Mouse (Mus musculus): ENCODE measurements at regions not wholly inside any gene's neighbourhood (a gene's known extent, or its start where the extent isn't known, plus 50 kb on each side); places are given as distances from the start of the nearest gene placed in this dataset.

DNA sequence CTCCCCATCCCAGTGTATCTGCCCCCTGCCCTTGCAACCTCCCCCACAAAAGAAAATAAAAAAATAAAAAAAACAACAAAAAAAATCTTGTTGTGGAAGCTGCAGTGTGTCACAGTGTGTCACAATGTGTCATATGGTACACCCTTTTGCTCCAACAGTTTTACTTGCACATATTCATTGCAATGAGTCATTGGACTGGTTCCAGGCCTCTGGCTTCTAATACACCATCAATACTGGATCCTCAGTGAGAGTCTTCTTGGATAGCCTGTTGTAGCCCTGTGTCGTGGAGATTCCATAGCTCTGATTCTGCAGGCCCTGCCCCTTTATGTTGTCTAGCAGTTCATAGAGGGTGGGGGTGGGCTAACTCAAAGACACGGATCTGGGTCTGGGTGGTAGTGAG, 290.1 kb upstream of the Tank start:
- TF ChIP-seq CTCF (IDR thresholded peaks at IDR 0.05; ENCODE audit: borderline replicate concordance, extremely low read depth, insufficient read depth, insufficient read length) (no peak), POLR2A (IDR thresholded peaks at IDR 0.05; ENCODE audit: borderline replicate concordance, extremely low read depth, insufficient read depth, insufficient read length, poor library complexity, severe bottlenecking) (no peak)
